Mouse (Mus musculus): ENCODE measurements around the gene Tbc1d7. TPM values are rescaled to one million over a fixed set of nuclear protein-coding genes. Genes with fewer than 3 reads are reported as not detected.

Gene Tbc1d7
- polyA plus RNA-seq, 1 experiment from 2014 or later = 81.5 TPM

GRCm38 (mm10) chr13:43210956-43211355, 39.7 kb upstream of the Tbc1d7 start:
- 90% methylated on average over 5 of the region's 5 CpGs for WGBS
- no peaks in the 10 kb centered on the region for H3K27me3 ChIP-seq (replicated peaks; ENCODE audit: control insufficient read depth, insufficient read depth, low read length)

GRCm38 (mm10) chr13:43209560-43209959, 38.3 kb upstream of the Tbc1d7 start:
- 59% methylated on average over 5 of the region's 5 CpGs for WGBS
- Histone ChIP-seq H3K9ac (replicated peaks; ENCODE audit: low read depth, low read length) (no peak overlapping the region), H3K27ac (ENCODE audit: low read length) (no peak overlapping the region), H3K4me3 (replicated peaks; ENCODE audit: low read length) (no peak overlapping the region), H3K27me3 (replicated peaks; ENCODE audit: control insufficient read depth, insufficient read depth, low read length) (no peaks in the 10 kb centered on the region), H3K9me3 (ENCODE audit: control insufficient read depth, low read length) (no peaks in the 10 kb centered on the region), H3K36me3 (ENCODE audit: control insufficient read depth, insufficient read depth) (no peaks in the 10 kb centered on the region), H3K4me1 (replicated peaks; ENCODE audit: control insufficient read depth, insufficient read depth, low read length) (no peaks in the 10 kb centered on the region), H3K4me2 (ENCODE audit: low read length) (no peak overlapping the region)
- no peak for ATAC-seq

More at GRCm38 (mm10) chr13:43210956-43211355, 39.7 kb upstream of the Tbc1d7 start:
- H3K4me1 ChIP-seq (replicated peaks; ENCODE audit: control insufficient read depth, insufficient read depth, low read length) = no peaks in the 10 kb centered on the region
- no peaks in the 10 kb centered on the region for H3K36me3 ChIP-seq (ENCODE audit: control insufficient read depth, insufficient read depth)
- no peak overlapping the region for H3K4me2 ChIP-seq (ENCODE audit: low read length)
- no peak overlapping the region for H3K4me3 ChIP-seq (replicated peaks; ENCODE audit: low read length)
- H3K9ac ChIP-seq (replicated peaks; ENCODE audit: low read depth, low read length) = no peak overlapping the region
- H3K27ac ChIP-seq (ENCODE audit: low read length) = no peak overlapping the region
- ATAC-seq = no peak
- H3K9me3 ChIP-seq (ENCODE audit: control insufficient read depth, low read length) = no peaks in the 10 kb centered on the region

- 54% methylated on average over 16 of the region's 16 CpGs for WGBS
- H3K4me3 ChIP-seq (replicated peaks; ENCODE audit: low read length) = no peak overlapping the region
- ATAC-seq = no peak
- no peak overlapping the region for H3K9ac ChIP-seq (replicated peaks; ENCODE audit: low read depth, low read length)
- no peaks in the 10 kb centered on the region for H3K9me3 ChIP-seq (ENCODE audit: control insufficient read depth, low read length)
- H3K27ac ChIP-seq (ENCODE audit: low read length) = no peak overlapping the region
- H3K4me1 ChIP-seq (replicated peaks; ENCODE audit: control insufficient read depth, insufficient read depth, low read length) = no peaks in the 10 kb centered on the region
- H3K36me3 ChIP-seq (ENCODE audit: control insufficient read depth, insufficient read depth) = no peaks in the 10 kb centered on the region
- no peaks in the 10 kb centered on the region for H3K27me3 ChIP-seq (replicated peaks; ENCODE audit: control insufficient read depth, insufficient read depth, low read length)
- no peak overlapping the region for H3K4me2 ChIP-seq (ENCODE audit: low read length)
Measured at GRCm38 (mm10) chr13:43208914-43209439, 37.7 kb upstream of the Tbc1d7 start.

- ATAC-seq = no peak
- H3K36me3 ChIP-seq (ENCODE audit: control insufficient read depth, insufficient read depth) = no peaks in the 10 kb centered on the region
- H3K9ac ChIP-seq (replicated peaks; ENCODE audit: low read depth, low read length) = no peak overlapping the region
- no peak overlapping the region for H3K4me2 ChIP-seq (ENCODE audit: low read length)
- H3K27me3 ChIP-seq (replicated peaks; ENCODE audit: control insufficient read depth, insufficient read depth, low read length) = no peaks in the 10 kb centered on the region
- 85% methylated on average over 12 of the region's 12 CpGs for WGBS
- no peaks in the 10 kb centered on the region for H3K4me1 ChIP-seq (replicated peaks; ENCODE audit: control insufficient read depth, insufficient read depth, low read length)
- H3K27ac ChIP-seq (ENCODE audit: low read length) = no peak overlapping the region
- H3K9me3 ChIP-seq (ENCODE audit: control insufficient read depth, low read length) = no peaks in the 10 kb centered on the region
- no peak overlapping the region for H3K4me3 ChIP-seq (replicated peaks; ENCODE audit: low read length)
Measured at GRCm38 (mm10) chr13:43206118-43206683, 34.9 kb upstream of the Tbc1d7 start.

GRCm38 (mm10) chr13:43203641-43204040, 32.3 kb upstream of the Tbc1d7 start:
- ATAC-seq = no peak
- Histone ChIP-seq H3K36me3 (ENCODE audit: control insufficient read depth, insufficient read depth) (no peaks in the 10 kb centered on the region), H3K9me3 (ENCODE audit: control insufficient read depth, low read length) (no peaks in the 10 kb centered on the region), H3K27ac (ENCODE audit: low read length) (no peak overlapping the region), H3K4me2 (ENCODE audit: low read length) (no peak overlapping the region), H3K4me3 (replicated peaks; ENCODE audit: low read length) (no peak overlapping the region), H3K9ac (replicated peaks; ENCODE audit: low read depth, low read length) (no peak overlapping the region), H3K4me1 (replicated peaks; ENCODE audit: control insufficient read depth, insufficient read depth, low read length) (no peaks in the 10 kb centered on the region), H3K27me3 (replicated peaks; ENCODE audit: control insufficient read depth, insufficient read depth, low read length) (no peaks in the 10 kb centered on the region)
- WGBS = 68% methylated on average over 5 of the region's 5 CpGs

GRCm38 (mm10) chr13:43203234-43203633, 31.9 kb upstream of the Tbc1d7 start:
- no peaks in the 10 kb centered on the region for H3K4me1 ChIP-seq (replicated peaks; ENCODE audit: control insufficient read depth, insufficient read depth, low read length)
- ATAC-seq = no peak
- no peak overlapping the region for H3K9ac ChIP-seq (replicated peaks; ENCODE audit: low read depth, low read length)
- H3K27me3 ChIP-seq (replicated peaks; ENCODE audit: control insufficient read depth, insufficient read depth, low read length) = no peaks in the 10 kb centered on the region
- no peak overlapping the region for H3K4me3 ChIP-seq (replicated peaks; ENCODE audit: low read length)
- 88% methylated on average over 7 of the region's 7 CpGs for WGBS
- no peak overlapping the region for H3K4me2 ChIP-seq (ENCODE audit: low read length)
- no peaks in the 10 kb centered on the region for H3K36me3 ChIP-seq (ENCODE audit: control insufficient read depth, insufficient read depth)
- H3K9me3 ChIP-seq (ENCODE audit: control insufficient read depth, low read length) = no peaks in the 10 kb centered on the region
- no peak overlapping the region for H3K27ac ChIP-seq (ENCODE audit: low read length)

- Histone ChIP-seq H3K4me1 (replicated peaks; ENCODE audit: control insufficient read depth, insufficient read depth, low read length) (no peaks in the 10 kb centered on the region), H3K9ac (replicated peaks; ENCODE audit: low read depth, low read length) (no peak overlapping the region), H3K4me3 (replicated peaks; ENCODE audit: low read length) (no peak overlapping the region), H3K27me3 (replicated peaks; ENCODE audit: control insufficient read depth, insufficient read depth, low read length) (no peaks in the 10 kb centered on the region), H3K9me3 (ENCODE audit: control insufficient read depth, low read length) (no peaks in the 10 kb centered on the region), H3K36me3 (ENCODE audit: control insufficient read depth, insufficient read depth) (no peaks in the 10 kb centered on the region), H3K4me2 (ENCODE audit: low read length) (no peak overlapping the region), H3K27ac (ENCODE audit: low read length) (no peak overlapping the region)
- ATAC-seq = no peak
- WGBS = 81% methylated on average over 10 of the region's 10 CpGs
Measured at GRCm38 (mm10) chr13:43202351-43202750, 31.1 kb upstream of the Tbc1d7 start.

- WGBS = 44% methylated on average over 22 of the region's 22 CpGs
- Histone ChIP-seq H3K9me3 (ENCODE audit: control insufficient read depth, low read length) (no peaks in the 10 kb centered on the region), H3K9ac (replicated peaks; ENCODE audit: low read depth, low read length) (no peak overlapping the region), H3K27me3 (replicated peaks; ENCODE audit: control insufficient read depth, insufficient read depth, low read length) (no peaks in the 10 kb centered on the region), H3K36me3 (ENCODE audit: control insufficient read depth, insufficient read depth) (no peaks in the 10 kb centered on the region), H3K4me1 (replicated peaks; ENCODE audit: control insufficient read depth, insufficient read depth, low read length) (no peaks in the 10 kb centered on the region), H3K27ac (ENCODE audit: low read length) (no peak overlapping the region), H3K4me2 (ENCODE audit: low read length) (no peak overlapping the region), H3K4me3 (replicated peaks; ENCODE audit: low read length) (no peak overlapping the region)
- ATAC-seq = peak; percentile 31; the same call in 1 of the 2 replicates
Measured at GRCm38 (mm10) chr13:43201033-43201432, 29.7 kb upstream of the Tbc1d7 start.

GRCm38 (mm10) chr13:43200473-43200872, 29.2 kb upstream of the Tbc1d7 start:
- H3K27me3 ChIP-seq (replicated peaks; ENCODE audit: control insufficient read depth, insufficient read depth, low read length) = no peaks in the 10 kb centered on the region
- WGBS = 76% methylated on average over 22 of the region's 22 CpGs
- ATAC-seq = no peak

GRCm38 (mm10) chr13:43199749-43200148, 28.4 kb upstream of the Tbc1d7 start:
- no peaks in the 10 kb centered on the region for H3K36me3 ChIP-seq (ENCODE audit: control insufficient read depth, insufficient read depth)
- H3K4me1 ChIP-seq (replicated peaks; ENCODE audit: control insufficient read depth, insufficient read depth, low read length) = no peaks in the 10 kb centered on the region
- H3K27me3 ChIP-seq (replicated peaks; ENCODE audit: control insufficient read depth, insufficient read depth, low read length) = no peaks in the 10 kb centered on the region
- no peak overlapping the region for H3K4me2 ChIP-seq (ENCODE audit: low read length)
- H3K27ac ChIP-seq (ENCODE audit: low read length) = no peak overlapping the region
- ATAC-seq = no peak
- no peak overlapping the region for H3K9ac ChIP-seq (replicated peaks; ENCODE audit: low read depth, low read length)
- WGBS = 70% methylated on average over 5 of the region's 5 CpGs
- H3K4me3 ChIP-seq (replicated peaks; ENCODE audit: low read length) = no peak overlapping the region
- H3K9me3 ChIP-seq (ENCODE audit: control insufficient read depth, low read length) = no peaks in the 10 kb centered on the region

More at GRCm38 (mm10) chr13:43200473-43200872, 29.2 kb upstream of the Tbc1d7 start:
- Histone ChIP-seq H3K4me2 (ENCODE audit: low read length) (no peak overlapping the region), H3K4me1 (replicated peaks; ENCODE audit: control insufficient read depth, insufficient read depth, low read length) (no peaks in the 10 kb centered on the region), H3K36me3 (ENCODE audit: control insufficient read depth, insufficient read depth) (no peaks in the 10 kb centered on the region), H3K9ac (replicated peaks; ENCODE audit: low read depth, low read length) (no peak overlapping the region), H3K4me3 (replicated peaks; ENCODE audit: low read length) (no peak overlapping the region), H3K27ac (ENCODE audit: low read length) (no peak overlapping the region), H3K9me3 (ENCODE audit: control insufficient read depth, low read length) (no peaks in the 10 kb centered on the region)

Measured in forebrain, embryonic 16.5 days (tissue).